ENCODE assay signal across 14 mouse cellular contexts in the genomic region with DNA sequence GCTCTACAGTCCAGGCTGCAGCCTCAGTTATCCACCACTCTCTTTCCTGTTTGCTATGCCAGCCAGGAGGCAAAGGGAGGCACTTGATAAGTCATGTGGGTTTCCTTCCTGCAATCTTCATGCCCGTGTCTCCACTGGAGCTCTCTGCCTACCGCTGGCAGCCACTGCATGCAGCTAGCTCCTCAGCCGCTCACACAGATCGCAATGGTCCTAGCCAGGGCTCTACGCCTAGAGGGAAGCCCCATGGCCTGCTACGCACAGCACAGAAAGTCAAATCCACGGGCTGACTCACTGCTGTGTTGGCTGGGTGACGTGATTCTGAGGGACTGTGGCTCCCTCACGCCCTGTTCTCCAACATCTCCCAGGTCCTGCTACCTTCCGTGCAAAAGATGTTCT. TPM values are rescaled to one million over a fixed set of nuclear protein-coding genes. Genes with fewer than 3 reads are reported as not detected.
DNase-seq lines count a peak whose midpoint lies in the region; ATAC-seq lines count a peak whose summit lies in the region.
"Had no signal": no experiment of that assay in that cellular context is flagged by ENCODE, and none has a peak within 500 bp of the region (broad histone marks: within the 10 kb centered on the region; RNA-seq: fewer than 3 reads in every experiment).

No protein-coding gene starts in this region.

- H3K4me3 ChIP-seq in heart, embryonic 11.5 days (ENCODE audit: low read depth, low read length) = no peak overlapping the region
- H3K4me3 ChIP-seq in neural tube, embryonic 15.5 days (replicated peaks) = no peak overlapping the region
- no peak overlapping the region for H3K4me3 ChIP-seq in hindbrain, embryonic 16.5 days (ENCODE audit: low read length)
- no peak overlapping the region for H3K4me3 ChIP-seq in stomach, embryonic 15.5 days (replicated peaks)
- H3K4me3 ChIP-seq in forebrain, embryonic 11.5 days (ENCODE audit: low read depth, low read length) = no peak overlapping the region
- H3K4me3 ChIP-seq: erythroblast, embryonic 14.5 days; gastrocnemius, adult 2 months; liver, embryonic 13.5 days had no signal

- H3K27me3 ChIP-seq in heart, embryonic 11.5 days (ENCODE audit: control insufficient read depth, insufficient read depth, low read length) = no peaks in the 10 kb centered on the region
- no peaks in the 10 kb centered on the region for H3K27me3 ChIP-seq in neural tube, embryonic 15.5 days (replicated peaks)
- H3K27me3 ChIP-seq in hindbrain, embryonic 16.5 days (replicated peaks; ENCODE audit: control insufficient read depth, insufficient read depth, low read length) = no peaks in the 10 kb centered on the region
- H3K27me3 ChIP-seq in stomach, embryonic 15.5 days (replicated peaks) = no peaks in the 10 kb centered on the region
- H3K27me3 ChIP-seq in forebrain, embryonic 11.5 days (ENCODE audit: control insufficient read depth, insufficient read depth, low read length) = no peaks in the 10 kb centered on the region
- H3K27me3 ChIP-seq: liver, embryonic 13.5 days had no signal

- no peaks in the 10 kb centered on the region for H3K36me3 ChIP-seq in heart, embryonic 11.5 days (ENCODE audit: control insufficient read depth, insufficient read depth, low read length)
- H3K36me3 ChIP-seq in neural tube, embryonic 15.5 days = no peaks in the 10 kb centered on the region
- H3K36me3 ChIP-seq in hindbrain, embryonic 16.5 days (ENCODE audit: control insufficient read depth, insufficient read depth, low read length) = no peaks in the 10 kb centered on the region
- H3K36me3 ChIP-seq in stomach, embryonic 15.5 days = no peaks in the 10 kb centered on the region
- H3K36me3 ChIP-seq in forebrain, embryonic 11.5 days (ENCODE audit: control insufficient read depth, insufficient read depth, low read length) = no peaks in the 10 kb centered on the region
- H3K36me3 ChIP-seq: liver, embryonic 13.5 days had no signal

- DNase-seq in heart, postnatal 14 days = no peak
- no peak for DNase-seq in neural tube, embryonic 10.5 days (ENCODE audit: extremely low spot score, low spot score)
- no peak for DNase-seq in forebrain, embryonic 11.5 days (ENCODE audit: low spot score)
- DNase-seq in lung, postnatal 14 days = no peak
- DNase-seq: adrenal gland, adult 8-10 months; gastrocnemius, adult 2 months; kidney, adult 8-10 months; liver, embryonic 13.5 days had no signal

- H3K4me1 ChIP-seq in heart, embryonic 11.5 days (ENCODE audit: control insufficient read depth, insufficient read depth, low read length) = peaks cover 53% of the 10 kb centered on the region
- peaks cover 20% of the 10 kb centered on the region for H3K4me1 ChIP-seq in neural tube, embryonic 15.5 days
- H3K4me1 ChIP-seq in hindbrain, embryonic 16.5 days (ENCODE audit: control insufficient read depth, insufficient read depth, low read depth, low read length) = peaks cover 7% of the 10 kb centered on the region
- peaks cover 4% of the 10 kb centered on the region; the same call in 1 of the 2 replicates for H3K4me1 ChIP-seq in stomach, embryonic 15.5 days
- H3K4me1 ChIP-seq in forebrain, embryonic 11.5 days (replicated peaks; ENCODE audit: control insufficient read depth, insufficient read depth, low read length) = no peaks in the 10 kb centered on the region
- H3K4me1 ChIP-seq: liver, embryonic 13.5 days had no signal

- no peaks in the 10 kb centered on the region for H3K9me3 ChIP-seq in heart, embryonic 11.5 days (replicated peaks; ENCODE audit: control insufficient read depth, low read length)
- no peaks in the 10 kb centered on the region for H3K9me3 ChIP-seq in neural tube, embryonic 15.5 days (replicated peaks)
- H3K9me3 ChIP-seq in hindbrain, embryonic 16.5 days (ENCODE audit: control insufficient read depth, low read length) = no peaks in the 10 kb centered on the region
- no peaks in the 10 kb centered on the region for H3K9me3 ChIP-seq in stomach, embryonic 15.5 days
- H3K9me3 ChIP-seq in forebrain, embryonic 11.5 days (ENCODE audit: control insufficient read depth, low read length) = no peaks in the 10 kb centered on the region
- H3K9me3 ChIP-seq: liver, embryonic 13.5 days had no signal

- intact Hi-C loops in heart, postnatal 14 days (cut with DNase I) = no loop called here

- no peak overlapping the region for H3K4me2 ChIP-seq in heart, embryonic 11.5 days
- no peak overlapping the region for H3K4me2 ChIP-seq in neural tube, embryonic 15.5 days
- H3K4me2 ChIP-seq in hindbrain, embryonic 16.5 days (ENCODE audit: low read length) = no peak overlapping the region
- H3K4me2 ChIP-seq in stomach, embryonic 15.5 days = no peak overlapping the region
- no peak overlapping the region for H3K4me2 ChIP-seq in forebrain, embryonic 11.5 days (ENCODE audit: low read depth, low read length, severe bottlenecking)
- H3K4me2 ChIP-seq: liver, embryonic 13.5 days had no signal

- H3K27ac ChIP-seq in heart, embryonic 11.5 days (ENCODE audit: low read depth, low read length) = 0 out of 2 replicates have a peak overlapping the region, but pooled peaks have one; percentile 1
- H3K27ac ChIP-seq in neural tube, embryonic 15.5 days (replicated peaks) = no peak overlapping the region; the same call in 1 of the 2 replicates
- H3K27ac ChIP-seq in hindbrain, embryonic 16.5 days (ENCODE audit: low read depth, low read length) = 0 out of 2 replicates have a peak overlapping the region, but pooled peaks have one; percentile 45
- H3K27ac ChIP-seq in stomach, embryonic 15.5 days = peak overlapping the region; percentile 76
- no peak overlapping the region for H3K27ac ChIP-seq in forebrain, embryonic 11.5 days (ENCODE audit: low read depth, low read length)
- H3K27ac ChIP-seq: gastrocnemius, adult 2 months; liver, embryonic 13.5 days; macrophage had no signal

- no peak for ATAC-seq in heart, embryonic 11.5 days (replicated peaks; ENCODE audit: insufficient number of reproducible peaks, low FRiP score, low TSS enrichment)
- ATAC-seq in neural tube, embryonic 15.5 days (ENCODE audit: low FRiP score) = peak; percentile 27; the same call in 1 of the 2 replicates
- no peak for ATAC-seq in hindbrain, embryonic 16.5 days
- ATAC-seq in stomach, embryonic 15.5 days (ENCODE audit: insufficient read depth, low FRiP score, low read depth) = no peak
- ATAC-seq in forebrain, embryonic 11.5 days (replicated peaks; ENCODE audit: low FRiP score) = no peak

- 73% methylated on average over 10 of the region's 10 CpGs for WGBS in heart, embryonic 11.5 days (ENCODE audit: insufficient replicate concordance)
- 83% methylated on average over 10 of the region's 10 CpGs for WGBS in neural tube, embryonic 15.5 days
- 89% methylated on average over 10 of the region's 10 CpGs for WGBS in hindbrain, embryonic 16.5 days
- 72% methylated on average over 10 of the region's 10 CpGs for WGBS in stomach, embryonic 15.5 days
- 84% methylated on average over 10 of the region's 10 CpGs for WGBS in forebrain, embryonic 11.5 days

- no peak overlapping the region for H3K9ac ChIP-seq in heart, embryonic 11.5 days (ENCODE audit: low read depth, low read length)
- no peak overlapping the region for H3K9ac ChIP-seq in neural tube, embryonic 15.5 days (replicated peaks)
- no peak overlapping the region for H3K9ac ChIP-seq in hindbrain, embryonic 16.5 days (ENCODE audit: low read depth, low read length)
- H3K9ac ChIP-seq in stomach, embryonic 15.5 days = no peak overlapping the region
- H3K9ac ChIP-seq in forebrain, embryonic 11.5 days (ENCODE audit: low read length) = no peak overlapping the region
- H3K9ac ChIP-seq: liver, embryonic 13.5 days had no signal

RNA-seq across cellular contexts. Expression of gene Pxylp1, which starts 31.4 kb away (rescaled TPM):
- 31.3 and 33.7 TPM in 2 replicates for polyA plus RNA-seq in heart, embryonic 11.5 days (2014; fragmentation: Nextera tagmentation; extraction: Ambion mirVana)
- total RNA-seq in heart, postnatal 14 days (2021) = 10 to 100 TPM; 17.4 to 20.9 TPM
- 24.8 and 25.6 TPM in 2 replicates for polyA plus RNA-seq in neural tube, embryonic 15.5 days (2015; fragmentation: Nextera tagmentation; extraction: Ambion mirVana)
- polyA plus RNA-seq in hindbrain, embryonic 16.5 days (2015; fragmentation: Nextera tagmentation; extraction: Ambion mirVana) = 30.7 and 37.6 TPM in 2 replicates
- polyA plus RNA-seq in stomach, embryonic 15.5 days (2015; fragmentation: Nextera tagmentation; extraction: Ambion mirVana) = 29.7 and 31.7 TPM in 2 replicates
- polyA plus RNA-seq in forebrain, embryonic 11.5 days (2014; fragmentation: Nextera tagmentation; extraction: Ambion mirVana) = 34.0 and 39.0 TPM in 2 replicates

Comparison
In these comparisons a context has a peak if more than half of its experiments do, and no peak if none do; other contexts are left out.
1. H3K27ac ChIP-seq: peak in heart, embryonic 11.5 days (single experiment), hindbrain, embryonic 16.5 days (single experiment) and stomach, embryonic 15.5 days (single experiment); none in neural tube, embryonic 15.5 days (single experiment) and forebrain, embryonic 11.5 days (single experiment).